Mouse (Mus musculus): ENCODE results near the gene Atp2b2.

Atp2b2 gene

GRCm38 (mm10) chr6:113858317-113858716 is 184.1 kb downstream of the Atp2b2 start:
- no peak for DNase-seq (ENCODE audit: low read depth, low spot score)

- DNase-seq (ENCODE audit: low read depth, low spot score): no peak
Measured at GRCm38 (mm10) chr6:113857310-113857873, 185.0 kb downstream of the Atp2b2 start.

- DNase-seq (ENCODE audit: low read depth, low spot score): no peak
Measured at GRCm38 (mm10) chr6:113856790-113857189, 185.6 kb downstream of the Atp2b2 start.

- DNase-seq (ENCODE audit: low read depth, low spot score): no peak
Measured at GRCm38 (mm10) chr6:113856095-113856646, 186.2 kb downstream of the Atp2b2 start.

- DNase-seq (ENCODE audit: low read depth, low spot score): no peak
Measured at GRCm38 (mm10) chr6:113855581-113855980, 186.8 kb downstream of the Atp2b2 start.

- DNase-seq (ENCODE audit: low read depth, low spot score): peak; percentile 96
Measured at GRCm38 (mm10) chr6:113852318-113852717, 190.1 kb downstream of the Atp2b2 start.

GRCm38 (mm10) chr6:113849819-113850218 is 192.6 kb downstream of the Atp2b2 start:
- DNase-seq (ENCODE audit: low read depth, low spot score): no peak

- no peak for DNase-seq (ENCODE audit: low read depth, low spot score)
Measured at GRCm38 (mm10) chr6:113848655-113849054, 193.8 kb downstream of the Atp2b2 start.

- no peak for DNase-seq (ENCODE audit: low read depth, low spot score)
Measured at GRCm38 (mm10) chr6:113847092-113847491, 195.3 kb downstream of the Atp2b2 start.

GRCm38 (mm10) chr6:113843248-113843647 is 199.2 kb downstream of the Atp2b2 start:
- DNase-seq (ENCODE audit: low read depth, low spot score): peak; percentile 51

- DNase-seq (ENCODE audit: low read depth, low spot score): no peak
Measured at GRCm38 (mm10) chr6:113838493-113838892, 203.9 kb downstream of the Atp2b2 start.

- no peak for DNase-seq (ENCODE audit: low read depth, low spot score)
Measured at GRCm38 (mm10) chr6:113837740-113838139, 204.7 kb downstream of the Atp2b2 start.

GRCm38 (mm10) chr6:113836545-113836944 is 205.9 kb downstream of the Atp2b2 start:
- DNase-seq (ENCODE audit: low read depth, low spot score): no peak

GRCm38 (mm10) chr6:113830463-113830862 is 211.9 kb downstream of the Atp2b2 start:
- no peak for DNase-seq (ENCODE audit: low read depth, low spot score)

GRCm38 (mm10) chr6:113827309-113827708 is 215.1 kb downstream of the Atp2b2 start:
- DNase-seq (ENCODE audit: low read depth, low spot score): no peak

GRCm38 (mm10) chr6:113822417-113822816 is 220.0 kb downstream of the Atp2b2 start:
- DNase-seq (ENCODE audit: low read depth, low spot score): peak; percentile 20

- no peak for DNase-seq (ENCODE audit: low read depth, low spot score)
Measured at GRCm38 (mm10) chr6:113816690-113817089, 225.7 kb downstream of the Atp2b2 start.

GRCm38 (mm10) chr6:113811462-113811861 is 231.0 kb downstream of the Atp2b2 start:
- DNase-seq (ENCODE audit: low read depth, low spot score): no peak

- no peak for DNase-seq (ENCODE audit: low read depth, low spot score)
Measured at GRCm38 (mm10) chr6:113810667-113811066, 231.7 kb downstream of the Atp2b2 start.

- DNase-seq (ENCODE audit: low read depth, low spot score): no peak
Measured at GRCm38 (mm10) chr6:113806241-113806640, 236.2 kb downstream of the Atp2b2 start.

- no peak for DNase-seq (ENCODE audit: low read depth, low spot score)
Measured at GRCm38 (mm10) chr6:113801233-113801632, 241.2 kb downstream of the Atp2b2 start.

GRCm38 (mm10) chr6:113799915-113800314 is 242.5 kb downstream of the Atp2b2 start:
- DNase-seq (ENCODE audit: low read depth, low spot score): no peak

- peak; percentile 64 for DNase-seq (ENCODE audit: low read depth, low spot score)
Measured at GRCm38 (mm10) chr6:113799349-113799748, 243.1 kb downstream of the Atp2b2 start.

- no peak for DNase-seq (ENCODE audit: low read depth, low spot score)
Measured at GRCm38 (mm10) chr6:113798921-113799320, 243.5 kb downstream of the Atp2b2 start.
